Mouse (Mus musculus) hindbrain, embryonic 11.5 days (tissue): ENCODE results near the gene Bach2. TPM values are rescaled to one million over a fixed set of nuclear protein-coding genes. Genes with fewer than 3 reads are reported as not detected.

Experiments
- ATAC-seq: fragments of 200-750 bp; cut with Nextera tagmentation; 2 replicates; pipeline ENCODE4 v1.8.0; 2017; ENCODE audit warnings: mild to moderate bottlenecking, moderate TSS enrichment, moderate library complexity; ENCODE audit not compliant: low FRiP score
- DNase-seq: peaks from one replicate; pipeline ENCODE4 v3.0.0-alpha.2; 2015; ENCODE audit warnings: low spot score
- H3K27ac ChIP-seq: fragments of 300-500 bp; sonication (generic); 2 replicates; pipeline ENCODE4 v1.5.1; 2014; ENCODE audit warnings: mild to moderate bottlenecking, low read depth, low read length
- H3K27me3 ChIP-seq: fragments of 300-500 bp; sonication (generic); 2 replicates; pipeline ENCODE4 v1.6.1; 2014; ENCODE audit warnings: mild to moderate bottlenecking, low read length, moderate library complexity, mixed read lengths; ENCODE audit not compliant: control insufficient read depth, insufficient read depth
- H3K36me3 ChIP-seq: fragments of 300-500 bp; sonication (generic); 2 replicates; pipeline ENCODE4 v1.6.1; 2014; ENCODE audit warnings: mild to moderate bottlenecking, low read length, moderate library complexity, mixed read lengths; ENCODE audit not compliant: control insufficient read depth, insufficient read depth
- H3K4me1 ChIP-seq: fragments of 300-500 bp; sonication (generic); replicated peaks from 2 replicates; pipeline ENCODE4 v1.6.1; 2014; ENCODE audit warnings: low read length, mixed read lengths; ENCODE audit not compliant: control insufficient read depth, insufficient read depth
- H3K4me2 ChIP-seq: fragments of 300-500 bp; sonication (generic); replicated peaks from 2 replicates; pipeline ENCODE4 v1.6.1; 2014; ENCODE audit warnings: mild to moderate bottlenecking, low read depth, low read length
- H3K4me3 ChIP-seq: fragments of 300-500 bp; sonication (generic); 2 replicates; pipeline ENCODE4 v1.5.1; 2014; ENCODE audit warnings: low read depth, low read length
- H3K9ac ChIP-seq: fragments of 300-500 bp; sonication (generic); 2 replicates; pipeline ENCODE4 v1.6.1; 2014; ENCODE audit warnings: low read depth, low read length
- H3K9me3 ChIP-seq: fragments of 300-500 bp; sonication (generic); 2 replicates; pipeline ENCODE4 v1.6.1; 2016; ENCODE audit warnings: low read length; ENCODE audit not compliant: control insufficient read depth
- WGBS: fragments of 180-500 bp; shearing (Covaris S2); extraction: QIAGEN DNeasy Blood & Tissue Kit; methylation state at CpG from one replicate; pipeline ENCODE4 v1.1.7; 2014; 5-methylcytosine and 5-hydroxymethylcytosine counted together
- polyA plus RNA-seq: library from polyadenylated mRNA; unstranded; fragments of >200 nt; fragmentation: Nextera tagmentation; extraction: Ambion mirVana; gene quantifications from 2 replicates; pipeline ENCODE4 v1.2.1, GENCODE M21; 2014

Bach2 gene
- polyA plus RNA-seq, 1 experiment from 2014 or later = 23.9 TPM

DNA sequence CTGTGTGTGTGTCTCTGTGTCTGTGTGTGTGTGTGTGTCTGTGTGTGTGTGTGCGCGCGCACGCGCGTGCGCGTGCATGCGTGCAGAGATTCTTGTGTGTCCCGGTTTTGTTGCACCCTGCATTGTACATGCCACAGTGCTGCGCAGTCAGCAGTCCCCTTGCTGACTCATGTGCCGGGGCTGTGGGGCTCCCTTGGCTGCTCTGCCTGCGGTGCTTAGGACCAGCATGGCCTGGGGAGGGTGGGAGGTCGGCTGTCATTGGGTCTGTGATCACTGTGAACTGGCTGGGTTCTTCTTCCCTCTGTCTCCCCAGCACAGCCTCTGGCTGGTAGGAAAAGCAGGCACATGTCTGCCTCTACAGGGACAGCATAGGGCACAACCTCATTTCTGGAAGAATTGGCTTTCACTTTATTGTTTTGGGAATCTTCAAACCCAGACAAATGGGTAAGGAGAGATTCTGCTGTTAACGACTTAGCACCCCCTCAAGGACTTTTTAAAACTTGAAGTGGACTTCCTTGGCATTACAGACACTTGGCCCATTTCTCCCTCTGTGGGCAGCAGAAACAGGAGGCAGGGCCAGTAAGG lies 11.2 kb downstream of the Bach2 start:
- Histone ChIP-seq H3K4me3 (peak overlapping the region; percentile 12), H3K9me3 (no peaks in the 10 kb centered on the region), H3K27ac (peak overlapping the region; percentile 85), H3K27me3 (no peaks in the 10 kb centered on the region), H3K4me2 (peak overlapping the region; percentile 22; the same call in 1 of the 2 replicates), H3K4me1 (peaks cover 16% of the 10 kb centered on the region), H3K36me3 (no peaks in the 10 kb centered on the region), H3K9ac (0 out of 2 replicates have a peak overlapping the region, but pooled peaks have one; percentile 53)
- ATAC-seq (peak; percentile 46), DNase-seq (no peak)
- 58% methylated on average over 15 of the region's 15 CpGs for WGBS

GRCm38 (mm10) chr4:32250333-32251004 lies 11.9 kb downstream of the Bach2 start:
- peak overlapping the region; percentile 85 for H3K27ac ChIP-seq
- no peaks in the 10 kb centered on the region for H3K27me3 ChIP-seq
- no peaks in the 10 kb centered on the region for H3K36me3 ChIP-seq
- DNase-seq (peak; percentile 44), ATAC-seq (peak; percentile 40)
- no peaks in the 10 kb centered on the region for H3K9me3 ChIP-seq
- 5% methylated on average over 16 of the region's 16 CpGs for WGBS
- H3K4me2 ChIP-seq = peak overlapping the region; percentile 22
- H3K9ac ChIP-seq = peak overlapping the region; percentile 53; the same call in 1 of the 2 replicates
- H3K4me1 ChIP-seq = peaks cover 16% of the 10 kb centered on the region
- peak overlapping the region; percentile 12 for H3K4me3 ChIP-seq

GRCm38 (mm10) chr4:32251005-32251365 lies 12.4 kb downstream of the Bach2 start:
- 2% methylated on average over 8 of the region's 8 CpGs for WGBS
- ATAC-seq = peak; percentile 65

GRCm38 (mm10) chr4:32251946-32252672 lies 13.5 kb downstream of the Bach2 start:
- H3K4me2 ChIP-seq = no peak overlapping the region
- no peaks in the 10 kb centered on the region for H3K9me3 ChIP-seq
- no peaks in the 10 kb centered on the region for H3K27me3 ChIP-seq
- DNase-seq (no peak), ATAC-seq (no peak)
- 49% methylated on average over 15 of the region's 15 CpGs for WGBS
- no peak overlapping the region for H3K9ac ChIP-seq
- no peaks in the 10 kb centered on the region for H3K36me3 ChIP-seq
- no peak overlapping the region for H3K27ac ChIP-seq
- peaks cover 16% of the 10 kb centered on the region for H3K4me1 ChIP-seq
- H3K4me3 ChIP-seq = no peak overlapping the region

More at GRCm38 (mm10) chr4:32251005-32251365, 12.4 kb downstream of the Bach2 start:
- H3K27ac ChIP-seq = peak overlapping the region; percentile 85
- no peak overlapping the region for H3K4me3 ChIP-seq
- H3K9ac ChIP-seq = peak overlapping the region; percentile 53
- no peaks in the 10 kb centered on the region for H3K27me3 ChIP-seq
- no peaks in the 10 kb centered on the region for H3K9me3 ChIP-seq
- peak overlapping the region; percentile 22; the same call in 1 of the 2 replicates for H3K4me2 ChIP-seq
- DNase-seq = peak; percentile 59
- H3K36me3 ChIP-seq = no peaks in the 10 kb centered on the region
- peaks cover 16% of the 10 kb centered on the region for H3K4me1 ChIP-seq

- H3K9me3 ChIP-seq = no peaks in the 10 kb centered on the region
- no peak for DNase-seq
- 72% methylated on average over 12 of the region's 12 CpGs for WGBS
- H3K9ac ChIP-seq = no peak overlapping the region
- no peak overlapping the region for H3K4me3 ChIP-seq
- H3K27me3 ChIP-seq = no peaks in the 10 kb centered on the region
- H3K27ac ChIP-seq = no peak overlapping the region
- no peaks in the 10 kb centered on the region for H3K36me3 ChIP-seq
- no peak overlapping the region for H3K4me2 ChIP-seq
- ATAC-seq = no peak
- no peaks in the 10 kb centered on the region for H3K4me1 ChIP-seq
Observed at GRCm38 (mm10) chr4:32257686-32258085, 19.1 kb downstream of the Bach2 start.

DNA sequence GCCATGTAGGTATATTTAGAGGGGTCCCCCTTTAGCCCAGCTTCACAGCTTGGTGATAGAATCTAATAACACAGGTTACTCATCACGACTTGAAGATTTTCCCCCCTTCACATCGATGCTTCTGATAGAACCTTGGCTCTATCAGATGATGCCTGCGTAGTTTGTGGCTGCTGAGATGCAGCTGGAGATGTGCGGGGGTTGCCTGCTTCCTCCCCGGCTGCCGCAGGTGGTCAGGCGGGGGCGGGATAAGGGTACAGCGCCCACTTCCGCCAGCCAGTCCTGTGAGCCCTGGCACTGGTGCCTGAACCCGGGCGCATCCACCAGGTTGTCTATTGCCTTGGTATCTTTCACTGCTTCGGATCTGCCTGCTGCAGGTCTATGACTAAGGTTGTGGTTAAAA lies 19.5 kb downstream of the Bach2 start:
- Histone ChIP-seq H3K9ac (no peak overlapping the region), H3K4me1 (no peaks in the 10 kb centered on the region), H3K4me3 (no peak overlapping the region), H3K27me3 (no peaks in the 10 kb centered on the region), H3K4me2 (no peak overlapping the region), H3K36me3 (no peaks in the 10 kb centered on the region), H3K9me3 (no peaks in the 10 kb centered on the region), H3K27ac (no peak overlapping the region)
- no peak for DNase-seq
- WGBS = 90% methylated on average over 13 of the region's 13 CpGs
- no peak for ATAC-seq

GRCm38 (mm10) chr4:32258596-32258995 lies 20.0 kb downstream of the Bach2 start:
- Histone ChIP-seq H3K4me1 (no peaks in the 10 kb centered on the region), H3K4me3 (no peak overlapping the region), H3K36me3 (no peaks in the 10 kb centered on the region), H3K27me3 (no peaks in the 10 kb centered on the region), H3K9me3 (no peaks in the 10 kb centered on the region), H3K9ac (no peak overlapping the region), H3K27ac (no peak overlapping the region), H3K4me2 (no peak overlapping the region)
- WGBS = 96% methylated on average over 7 of the region's 7 CpGs
- ATAC-seq = no peak
- DNase-seq = no peak

DNA sequence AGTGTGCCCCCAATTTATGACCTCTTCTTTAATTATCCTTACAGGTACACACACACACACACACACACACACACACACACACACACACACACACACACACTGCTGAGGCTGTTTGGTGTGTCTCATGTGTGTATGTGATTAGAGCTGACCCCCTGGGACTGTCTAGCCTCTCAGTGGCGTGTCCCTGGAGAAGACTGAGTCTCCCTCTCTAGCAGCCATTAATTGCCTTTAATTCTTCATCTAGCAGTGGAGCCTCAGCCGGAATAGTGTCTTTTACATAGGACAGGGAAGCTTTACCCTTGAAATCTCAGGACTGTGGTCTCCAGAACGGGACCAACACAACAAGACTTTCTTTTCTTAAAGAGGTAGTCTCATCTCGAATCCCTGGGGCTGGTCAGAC lies 22.3 kb downstream of the Bach2 start:
- WGBS = 85% methylated on average over 4 of the region's 4 CpGs
- H3K4me1 ChIP-seq = no peaks in the 10 kb centered on the region
- no peak overlapping the region for H3K4me3 ChIP-seq
- no peak overlapping the region for H3K4me2 ChIP-seq
- ATAC-seq (no peak), DNase-seq (no peak)
- H3K9ac ChIP-seq = no peak overlapping the region
- no peaks in the 10 kb centered on the region for H3K27me3 ChIP-seq
- no peaks in the 10 kb centered on the region for H3K9me3 ChIP-seq
- H3K27ac ChIP-seq = no peak overlapping the region
- H3K36me3 ChIP-seq = no peaks in the 10 kb centered on the region
